In the genomic region with DNA sequence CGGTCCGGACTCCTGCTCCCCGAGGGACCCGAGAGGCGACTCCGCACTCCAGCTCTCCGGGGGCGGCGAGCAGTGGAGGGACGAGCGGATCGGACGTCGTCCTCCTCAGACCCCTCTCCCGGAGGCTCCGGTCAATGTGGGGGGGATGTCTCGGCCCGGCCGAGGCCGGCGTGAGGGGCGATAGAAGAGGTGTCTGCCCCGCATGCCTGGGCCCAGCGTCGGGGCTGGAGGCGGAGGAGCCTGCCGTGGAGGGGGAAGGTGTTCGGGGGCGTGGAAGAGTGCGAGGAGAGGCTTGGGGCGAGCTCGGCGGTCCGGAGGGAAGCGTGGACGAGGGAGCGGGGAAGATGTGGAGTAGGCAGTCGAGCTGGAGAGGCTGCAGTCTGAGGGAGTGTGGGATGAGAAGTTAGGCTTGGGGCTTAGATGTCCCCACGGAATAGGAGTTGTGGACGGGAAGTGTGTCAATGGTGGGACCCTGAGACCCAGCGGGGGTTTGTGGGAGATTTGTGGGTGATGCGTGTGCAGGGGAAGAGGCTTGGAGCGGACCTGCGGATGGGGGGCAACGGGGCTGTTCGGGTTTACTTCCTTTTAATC, we compare ENCODE assay signal across 8 mouse cellular contexts. TPM values are rescaled to one million over a fixed set of nuclear protein-coding genes. Genes with fewer than 3 reads are reported as not detected.
A peak's percentile ranks its signal among the peaks of the same experiment; 100 is the strongest.
DNase-seq lines count a peak whose midpoint lies in the region; TF ChIP-seq lines count a peak whose summit lies in the region.

No protein-coding gene starts in this region.

- DNase-seq in cerebellum, adult 2 months = no peak
- DNase-seq in cerebellum, adult 8-10 months = no peak
- peak; percentile 15 to 39 for DNase-seq in spleen, postnatal 36 days (ENCODE audit: low spot score in 2 of 2)
- no peak for DNase-seq in spleen, postnatal 14 days (ENCODE audit: low spot score in 2 of 2)
- peak; percentile 36 to 72 for DNase-seq in kidney, postnatal 25 days
- no peak for DNase-seq in midbrain, embryonic 10.5 days (ENCODE audit: low spot score)
- DNase-seq in gastrocnemius, postnatal 25 days = no peak

- H3K4me3 ChIP-seq in cerebellum, adult 2 months (replicated peaks; ENCODE audit: insufficient read depth, low read depth, low read length) = peak overlapping the region; percentile 82
- peak overlapping the region; percentile 99 for H3K4me3 ChIP-seq in erythroblast, embryonic 14.5 days (replicated peaks)
- H3K4me3 ChIP-seq in midbrain, embryonic 10.5 days = peak overlapping the region; percentile 74

- under 1% methylated on average over 44 of the region's 46 CpGs for WGBS in cerebellum, adult 2 months
- under 1% methylated on average over 46 of the region's 46 CpGs for WGBS in midbrain, embryonic 10.5 days

- no peak for TF ChIP-seq CTCF in cerebellum, adult 2 months (IDR thresholded peaks at IDR 0.05; ENCODE audit: borderline replicate concordance, insufficient read depth, low read depth, low read length)

- H3K27me3 ChIP-seq in cerebellum, adult 2 months (ENCODE audit: control insufficient read depth, insufficient read depth, low read length) = no peaks in the 10 kb centered on the region
- H3K27me3 ChIP-seq in erythroblast, embryonic 14.5 days (ENCODE audit: control insufficient read depth) = no peaks in the 10 kb centered on the region
- no peaks in the 10 kb centered on the region for H3K27me3 ChIP-seq in midbrain, embryonic 10.5 days (ENCODE audit: low read depth, poor library complexity, severe bottlenecking)

- H3K4me1 ChIP-seq in cerebellum, adult 2 months (ENCODE audit: control insufficient read depth, insufficient read depth, low read length) = no peaks in the 10 kb centered on the region; the same call in 1 of the 2 replicates
- H3K4me1 ChIP-seq in erythroblast, embryonic 14.5 days (ENCODE audit: control insufficient read depth) = peaks cover 44% of the 10 kb centered on the region
- H3K4me1 ChIP-seq in midbrain, embryonic 10.5 days = peaks cover 19% of the 10 kb centered on the region

- no peaks in the 10 kb centered on the region for H3K9me3 ChIP-seq in erythroblast, embryonic 14.5 days (ENCODE audit: control insufficient read depth, low read length)
- no peaks in the 10 kb centered on the region for H3K9me3 ChIP-seq in midbrain, embryonic 10.5 days (replicated peaks)

- no peak for TF ChIP-seq POLR2A in cerebellum, adult 2 months (IDR thresholded peaks at IDR 0.05; ENCODE audit: borderline replicate concordance, insufficient read depth, low read length)

- H3K27ac ChIP-seq in cerebellum, adult 2 months (ENCODE audit: insufficient read depth, low read length) = peak overlapping the region; percentile 84
- peak overlapping the region; percentile 95 for H3K27ac ChIP-seq in midbrain, embryonic 10.5 days (replicated peaks)

- peaks cover 8% of the 10 kb centered on the region for H3K36me3 ChIP-seq in erythroblast, embryonic 14.5 days (ENCODE audit: control insufficient read depth)
- H3K36me3 ChIP-seq in midbrain, embryonic 10.5 days = 0 out of 2 replicates have a peak, but pooled peaks cover 3% of the 10 kb centered on the region

RNA-seq across cellular contexts. Expression of gene Upf2, which starts 0.4 kb away (rescaled TPM):
- 19.3 and 21.8 TPM in 2 replicates for polyA plus RNA-seq in cerebellum, adult 2 months (2012; rRNA removed)
- polyA plus RNA-seq in erythroblast, embryonic 14.5 days (2012) = 0.49 and 0.56 TPM in 2 replicates
- polyA plus RNA-seq in midbrain, embryonic 10.5 days (2016; fragmentation: Nextera tagmentation; extraction: Ambion mirVana) = 10.3 TPM in 2 replicates
- 10 to 100 TPM; 16.6 to 17.3 TPM for total RNA-seq in gastrocnemius, postnatal 25 days (2021)

RNA-seq across cellular contexts. Expression of gene Dhtkd1, which starts 9.1 kb away (rescaled TPM):
- 7.2 and 9.5 TPM in 2 replicates for polyA plus RNA-seq in cerebellum, adult 2 months (2012; rRNA removed)
- polyA plus RNA-seq in erythroblast, embryonic 14.5 days (2012) = not detected in 2 replicates
- polyA plus RNA-seq in midbrain, embryonic 10.5 days (2016; fragmentation: Nextera tagmentation; extraction: Ambion mirVana) = 5.3 and 5.6 TPM in 2 replicates
- total RNA-seq in gastrocnemius, postnatal 25 days (2021) = 1 to 10 TPM; 2.9 to 3.7 TPM

RNA-seq across cellular contexts. Expression of gene Sec61a2, which starts 56.5 kb away (rescaled TPM):
- polyA plus RNA-seq in cerebellum, adult 2 months (2012; rRNA removed) = 119 and 123 TPM in 2 replicates
- polyA plus RNA-seq in erythroblast, embryonic 14.5 days (2012) = 0.04 and 0.07 TPM in 2 replicates
- 91.0 and 91.6 TPM in 2 replicates for polyA plus RNA-seq in midbrain, embryonic 10.5 days (2016; fragmentation: Nextera tagmentation; extraction: Ambion mirVana)
- total RNA-seq in gastrocnemius, postnatal 25 days (2021) = 10 to 100 TPM; 29.1 to 34.2 TPM

Comparison
In these comparisons a context has a peak if more than half of its experiments do, and no peak if none do; other contexts are left out.
1. DNase-seq: peak in spleen, postnatal 36 days (2 of 2) and kidney, postnatal 25 days (2 of 2); none in cerebellum, adult 2 months (0 of 2), cerebellum, adult 8-10 months (single experiment), spleen, postnatal 14 days (0 of 2), midbrain, embryonic 10.5 days (single experiment) and gastrocnemius, postnatal 25 days (single experiment).
2. RNA of gene Sec61a2, which starts 56.5 kb away (polyA plus RNA-seq): 119 to 123 TPM in cerebellum, adult 2 months and 91.0 to 91.6 TPM in midbrain, embryonic 10.5 days; 0.04 to 0.07 TPM in erythroblast, embryonic 14.5 days; every median in the first group is over 10 times any median in the second.
3. Peak in every context shown above with its lines, with median percentiles within 50 percentile points of each other: H3K4me3 ChIP-seq.